Mouse (Mus musculus): ENCODE data around the gene Cfap69.

Gene Cfap69

GRCm38 (mm10) chr5:5657932-5658331, 6.1 kb downstream of the Cfap69 start:
- no peak for DNase-seq (ENCODE audit: low read depth)

- DNase-seq (ENCODE audit: low read depth): no peak
These were observed 15.0 kb downstream of the Cfap69 start for GRCm38 (mm10) chr5:5648817-5649569.

- no peak for DNase-seq (ENCODE audit: low read depth)
These were observed 17.9 kb downstream of the Cfap69 start for GRCm38 (mm10) chr5:5646173-5646572.

- DNase-seq (ENCODE audit: low read depth): no peak
These were observed 25.5 kb downstream of the Cfap69 start for GRCm38 (mm10) chr5:5638496-5638895.

GRCm38 (mm10) chr5:5625491-5625890, 38.5 kb downstream of the Cfap69 start:
- DNase-seq (ENCODE audit: low read depth): no peak

- DNase-seq (ENCODE audit: low read depth): no peak
These were observed 45.7 kb downstream of the Cfap69 start for GRCm38 (mm10) chr5:5618329-5618728.

GRCm38 (mm10) chr5:5610540-5610939, 53.5 kb downstream of the Cfap69 start:
- DNase-seq (ENCODE audit: low read depth): no peak

GRCm38 (mm10) chr5:5587686-5588085, 76.4 kb downstream of the Cfap69 start:
- DNase-seq (ENCODE audit: low read depth): no peak

GRCm38 (mm10) chr5:5573749-5574317, 90.2 kb downstream of the Cfap69 start, which contains the start of gene Gm8773:
TSS of gene Gm8773 (plus strand) at chr5:5573799.
- no peak for DNase-seq (ENCODE audit: low read depth)

GRCm38 (mm10) chr5:5562435-5562834, 101.6 kb downstream of the Cfap69 start:
- no peak for DNase-seq (ENCODE audit: low read depth)

GRCm38 (mm10) chr5:5561041-5561706, 102.9 kb downstream of the Cfap69 start:
- no peak for DNase-seq (ENCODE audit: low read depth)

- DNase-seq (ENCODE audit: low read depth): no peak
These were observed 104.2 kb downstream of the Cfap69 start for GRCm38 (mm10) chr5:5559798-5560197.

GRCm38 (mm10) chr5:5559079-5559740, 104.8 kb downstream of the Cfap69 start, which contains the start of gene Gtpbp10:
TSS of gene Gtpbp10 (minus strand) at chr5:5559538.
- peak; percentile 77 for DNase-seq (ENCODE audit: low read depth)

GRCm38 (mm10) chr5:5551110-5551509, 112.9 kb downstream of the Cfap69 start:
- no peak for DNase-seq (ENCODE audit: low read depth)

- DNase-seq (ENCODE audit: low read depth): no peak
These were observed 123.7 kb downstream of the Cfap69 start for GRCm38 (mm10) chr5:5540385-5540784.

GRCm38 (mm10) chr5:5539771-5540170, 124.3 kb downstream of the Cfap69 start:
- no peak for DNase-seq (ENCODE audit: low read depth)

- DNase-seq (ENCODE audit: low read depth): no peak
These were observed 127.9 kb downstream of the Cfap69 start for GRCm38 (mm10) chr5:5536131-5536530.

- DNase-seq (ENCODE audit: low read depth): no peak
These were observed 130.2 kb downstream of the Cfap69 start for GRCm38 (mm10) chr5:5533656-5534420.

Measured in c-Kit-positive CD71-negative TER-119-negative erythroid progenitor cells, embryonic 14.5 days (primary cell).